ENCODE assay signal across 27 mouse cellular contexts in the genomic region with DNA sequence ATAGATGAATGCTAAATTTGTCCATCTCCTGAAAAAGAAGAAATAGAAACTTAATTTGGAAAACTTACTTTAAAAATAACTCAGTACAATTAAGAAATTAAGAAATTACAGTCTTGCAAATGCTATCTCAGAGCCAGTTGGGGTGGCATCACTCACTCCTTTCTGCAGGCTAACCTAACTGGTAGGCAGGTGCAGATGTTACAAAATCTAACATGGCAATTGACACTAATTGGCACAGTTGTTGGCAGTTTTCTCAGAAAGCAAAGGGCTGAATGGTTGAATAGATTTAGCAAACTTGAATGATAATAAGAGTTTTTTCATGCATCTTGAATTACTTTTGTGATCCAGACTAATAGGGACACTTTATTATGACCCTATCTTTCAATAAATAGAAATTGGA.
"Had no signal": no experiment of that assay in that cellular context is flagged by ENCODE, and none has a peak within 500 bp of the region (broad histone marks: within the 10 kb centered on the region; RNA-seq: fewer than 3 reads in every experiment).

No protein-coding gene starts in this region.

- H3K9ac ChIP-seq: heart, embryonic 13.5 days; heart, embryonic 15.5 days; hindbrain, embryonic 13.5 days; hindbrain, embryonic 15.5 days; kidney, embryonic 15.5 days; limb, embryonic 13.5 days; limb, embryonic 15.5 days; liver, embryonic 13.5 days had no signal

- DNase-seq: gastrocnemius, postnatal 14 days; gastrocnemius, postnatal 36 days; heart, adult 11 months; heart, adult 2 months; heart, postnatal 14 days; heart, postnatal 36 days; kidney, adult 11 months; kidney, adult 2 months; kidney, adult 9 months; kidney, postnatal 14 days; kidney, postnatal 36 days; layer of hippocampus, adult 9-11 months; layer of hippocampus, postnatal 36 days; left cerebral cortex, postnatal 4 days; liver, embryonic 13.5 days had no signal

- H3K4me3 ChIP-seq: heart, adult 2 months; heart, embryonic 13.5 days; heart, embryonic 15.5 days; hindbrain, embryonic 13.5 days; hindbrain, embryonic 15.5 days; kidney, embryonic 15.5 days; limb, embryonic 13.5 days; limb, embryonic 15.5 days; liver, embryonic 13.5 days had no signal

- H3K27me3 ChIP-seq: heart, embryonic 13.5 days; heart, embryonic 15.5 days; hindbrain, embryonic 13.5 days; hindbrain, embryonic 15.5 days; kidney, embryonic 15.5 days; limb, embryonic 13.5 days; limb, embryonic 15.5 days; liver, embryonic 13.5 days had no signal

- H3K4me2 ChIP-seq: heart, embryonic 11.5 days; heart, embryonic 13.5 days; heart, embryonic 15.5 days; hindbrain, embryonic 13.5 days; hindbrain, embryonic 15.5 days; kidney, embryonic 15.5 days; limb, embryonic 13.5 days; limb, embryonic 15.5 days; liver, embryonic 11.5 days; liver, embryonic 13.5 days had no signal

- H3K36me3 ChIP-seq: heart, embryonic 13.5 days; heart, embryonic 15.5 days; hindbrain, embryonic 13.5 days; hindbrain, embryonic 15.5 days; kidney, embryonic 15.5 days; limb, embryonic 13.5 days; limb, embryonic 15.5 days; liver, embryonic 13.5 days had no signal

- H3K9me3 ChIP-seq: heart, embryonic 13.5 days; heart, embryonic 15.5 days; hindbrain, embryonic 13.5 days; hindbrain, embryonic 15.5 days; kidney, embryonic 15.5 days; limb, embryonic 15.5 days; liver, embryonic 13.5 days had no signal

- ATAC-seq: hindbrain, postnatal 0 days; intestine, embryonic 16.5 days had no signal

- H3K4me1 ChIP-seq: heart, embryonic 13.5 days; heart, embryonic 15.5 days; hindbrain, embryonic 15.5 days; kidney, embryonic 15.5 days; limb, embryonic 15.5 days had no signal

- H3K27ac ChIP-seq: heart, adult 2 months; heart, embryonic 13.5 days; heart, embryonic 15.5 days; hindbrain, embryonic 13.5 days; hindbrain, embryonic 15.5 days; hindbrain, postnatal 0 days; kidney, embryonic 15.5 days; kidney, postnatal 0 days; limb, embryonic 13.5 days; limb, embryonic 15.5 days; liver, embryonic 13.5 days had no signal
